Mouse (Mus musculus): Measurements from ENCODE around the gene Stum. TPM values are rescaled to one million over a fixed set of nuclear protein-coding genes. Genes with fewer than 3 reads are reported as not detected.

The Stum gene
- polyA plus RNA-seq, 1 experiment: not detected

DNA sequence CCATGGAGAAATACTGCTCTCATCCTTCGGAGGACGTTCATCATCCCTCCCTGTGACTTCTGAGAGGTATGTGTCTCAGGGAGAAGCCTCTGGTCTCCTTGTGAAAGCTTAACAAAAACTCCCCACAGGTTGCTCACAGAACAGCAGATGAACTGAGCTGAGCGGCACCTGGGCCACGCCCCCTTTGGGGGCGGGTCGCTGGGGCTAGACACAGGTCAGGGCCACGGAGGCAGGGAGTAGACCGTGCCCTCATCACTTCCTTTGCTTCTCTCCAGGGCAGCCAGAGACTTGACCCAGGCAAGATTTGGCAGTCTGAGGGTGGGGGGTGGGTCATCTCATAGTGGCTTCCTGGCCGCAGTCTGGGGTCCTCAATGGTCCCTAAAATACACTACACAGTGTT, 48.4 kb downstream of the Stum start:
- Histone ChIP-seq H3K4me1 (peaks cover 77% of the 10 kb centered on the region), H3K9me3 (no peaks in the 10 kb centered on the region), H3K36me3 (replicated peaks; ENCODE audit: low read length) (no peaks in the 10 kb centered on the region), H3K27me3 (replicated peaks) (peaks cover 28% of the 10 kb centered on the region), H3K4me3 (replicated peaks) (peak overlapping the region; percentile 47)
- TF ChIP-seq FLI1 (IDR thresholded peaks at IDR 0.05; ENCODE audit: low read length): no peak
- no peak for TF ChIP-seq GATA1 (IDR thresholded peaks at IDR 0.05; ENCODE audit: borderline replicate concordance, low read length)

DNA sequence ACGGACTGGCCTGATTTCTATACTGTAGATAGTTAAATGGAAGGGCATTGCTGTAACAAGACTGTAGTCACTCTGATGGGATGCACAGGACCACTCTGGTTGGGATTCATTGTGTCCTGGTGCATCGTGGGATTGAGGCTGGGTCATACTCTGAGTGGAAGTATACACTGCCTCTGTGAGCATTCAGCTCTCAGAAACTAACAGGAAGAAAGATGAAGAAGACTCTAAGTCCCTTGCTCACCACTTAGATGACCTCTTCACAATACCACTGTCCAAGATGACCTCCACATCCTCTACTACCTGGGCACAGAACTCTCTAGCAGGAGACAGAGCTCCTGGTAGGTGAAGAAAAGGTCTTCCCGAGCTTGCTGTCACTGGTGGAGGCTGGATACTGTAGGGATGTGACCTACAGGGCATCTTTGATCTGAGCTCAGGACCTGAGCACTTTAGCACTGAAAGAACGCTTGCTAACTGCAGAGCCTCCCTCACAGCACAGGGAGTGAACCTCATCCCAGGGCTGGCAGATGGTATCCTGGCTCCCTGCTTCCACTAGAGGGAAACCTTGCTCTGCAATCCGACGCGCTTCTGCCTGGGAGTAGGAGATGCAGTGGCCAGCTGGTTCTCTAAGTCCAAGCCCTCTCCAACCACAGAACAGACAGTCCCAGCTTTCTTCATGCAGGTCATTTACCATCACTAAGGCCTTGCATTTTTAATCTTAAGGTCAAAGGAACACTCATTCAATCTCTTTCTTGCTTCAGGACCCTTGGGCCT, 49.3 kb downstream of the Stum start:
- H3K9me3 ChIP-seq: no peaks in the 10 kb centered on the region
- no peaks in the 10 kb centered on the region for H3K36me3 ChIP-seq (replicated peaks; ENCODE audit: low read length)
- peak overlapping the region; percentile 91 for H3K4me3 ChIP-seq (replicated peaks)
- H3K27me3 ChIP-seq (replicated peaks): peaks cover 20% of the 10 kb centered on the region
- H3K4me1 ChIP-seq: peaks cover 81% of the 10 kb centered on the region
- TF ChIP-seq FLI1 (IDR thresholded peaks at IDR 0.05; ENCODE audit: low read length) (no peak), GATA1 (IDR thresholded peaks at IDR 0.05; ENCODE audit: borderline replicate concordance, low read length) (no peak)

DNA sequence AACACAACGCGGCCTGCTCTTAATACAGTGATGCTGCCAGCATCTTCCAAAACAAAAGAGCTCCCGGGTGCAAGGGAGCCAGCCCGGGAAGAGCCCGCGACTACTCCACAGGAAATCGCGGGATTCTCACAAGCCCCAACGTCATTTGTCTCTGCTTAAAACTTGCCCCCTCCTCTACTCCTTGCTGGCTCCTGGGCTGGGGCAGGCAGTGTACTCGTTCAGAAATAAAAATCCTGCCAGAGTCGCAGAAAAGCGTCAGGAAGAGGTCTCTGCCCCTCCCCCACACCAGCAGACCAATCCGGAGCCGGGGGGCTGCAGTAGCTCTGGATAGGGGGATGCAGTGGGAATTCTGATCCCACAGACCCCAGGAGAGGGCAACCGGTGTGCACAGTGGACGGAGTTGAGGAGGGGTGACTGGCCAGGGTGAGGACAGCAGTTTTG, 50.2 kb downstream of the Stum start:
- TF ChIP-seq FLI1 (IDR thresholded peaks at IDR 0.05; ENCODE audit: low read length): no peak
- no peak for TF ChIP-seq GATA1 (IDR thresholded peaks at IDR 0.05; ENCODE audit: borderline replicate concordance, low read length)
- Histone ChIP-seq H3K27me3 (replicated peaks) (peaks cover 12% of the 10 kb centered on the region), H3K36me3 (replicated peaks; ENCODE audit: low read length) (no peaks in the 10 kb centered on the region), H3K4me3 (replicated peaks) (peak overlapping the region; percentile 91), H3K9me3 (no peaks in the 10 kb centered on the region), H3K4me1 (peaks cover 88% of the 10 kb centered on the region)

DNA sequence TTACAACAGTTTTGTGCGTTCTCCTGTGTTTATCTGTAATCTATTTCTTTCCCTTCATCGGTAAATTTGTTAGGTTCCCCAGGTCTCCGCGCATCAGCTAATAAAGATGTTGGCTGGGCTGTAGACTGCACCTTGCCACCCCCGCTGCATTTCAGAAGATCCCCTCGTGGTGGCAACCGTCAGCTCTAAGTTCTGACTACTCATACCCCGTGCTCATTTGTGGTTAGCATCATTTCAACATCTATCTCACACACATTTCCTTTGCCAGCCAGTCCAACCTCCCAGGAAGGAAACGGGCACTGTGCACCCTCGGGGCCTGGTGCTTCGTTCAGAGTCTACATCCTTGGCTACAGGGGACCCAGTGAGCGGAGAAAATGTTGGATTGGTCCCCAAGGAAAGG, 51.5 kb downstream of the Stum start:
- TF ChIP-seq GATA1 (IDR thresholded peaks at IDR 0.05; ENCODE audit: borderline replicate concordance, low read length) (peak; percentile 74; the same call in 2 of the 3 replicates), FLI1 (IDR thresholded peaks at IDR 0.05; ENCODE audit: low read length) (peak; percentile 78)
- H3K27me3 ChIP-seq (replicated peaks): peaks cover 4% of the 10 kb centered on the region
- no peaks in the 10 kb centered on the region for H3K9me3 ChIP-seq
- peak overlapping the region; percentile 91 for H3K4me3 ChIP-seq (replicated peaks)
- H3K4me1 ChIP-seq: peaks cover 97% of the 10 kb centered on the region
- peaks cover 3% of the 10 kb centered on the region for H3K36me3 ChIP-seq (replicated peaks; ENCODE audit: low read length)

DNA sequence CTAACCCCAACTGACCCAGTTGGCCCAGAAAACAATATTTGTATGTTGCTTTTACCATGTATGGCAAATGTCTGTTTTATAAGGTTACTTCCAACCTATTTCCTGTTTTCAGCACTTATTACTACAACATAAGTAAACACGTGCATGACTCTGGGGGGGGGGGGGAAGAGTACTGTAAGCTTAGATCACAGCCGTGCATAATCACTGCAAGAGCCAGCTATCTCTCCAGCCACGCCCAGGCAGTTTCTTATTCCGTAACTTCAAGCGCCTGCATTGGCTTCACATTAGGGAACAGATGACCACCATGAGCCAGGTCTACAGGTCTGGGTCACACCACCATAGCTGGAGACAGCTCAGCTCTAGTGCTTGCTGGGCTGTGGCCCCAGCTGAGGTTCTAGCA, 53.5 kb downstream of the Stum start:
- H3K4me1 ChIP-seq: peaks cover 100% of the 10 kb centered on the region
- TF ChIP-seq FLI1 (IDR thresholded peaks at IDR 0.05; ENCODE audit: low read length) (no peak), GATA1 (IDR thresholded peaks at IDR 0.05; ENCODE audit: borderline replicate concordance, low read length) (no peak)
- H3K9me3 ChIP-seq: no peaks in the 10 kb centered on the region
- H3K4me3 ChIP-seq (replicated peaks): peak overlapping the region; percentile 59
- H3K27me3 ChIP-seq (replicated peaks): no peaks in the 10 kb centered on the region
- peaks cover 22% of the 10 kb centered on the region for H3K36me3 ChIP-seq (replicated peaks; ENCODE audit: low read length)

DNA sequence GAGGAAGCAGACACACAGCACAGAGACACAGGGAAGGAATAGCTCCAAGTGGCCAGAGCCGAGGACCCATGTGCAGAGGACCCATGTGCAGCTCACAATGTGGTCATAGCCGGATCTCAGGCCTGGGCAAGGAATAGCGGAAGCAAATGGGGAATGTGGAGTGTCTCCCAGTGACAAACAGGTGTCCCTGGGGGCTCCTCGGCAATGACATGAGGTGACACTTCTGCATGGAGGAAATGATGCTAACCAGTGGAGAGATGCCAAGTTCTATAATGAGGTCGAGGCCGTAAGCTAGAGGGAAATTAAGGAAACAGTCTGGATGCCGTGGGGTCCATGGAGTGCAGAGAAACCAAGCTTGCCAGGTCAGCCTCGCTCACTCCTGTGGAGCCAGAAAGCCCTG, 54.4 kb downstream of the Stum start:
- H3K9me3 ChIP-seq: no peaks in the 10 kb centered on the region
- no peak for TF ChIP-seq FLI1 (IDR thresholded peaks at IDR 0.05; ENCODE audit: low read length)
- H3K36me3 ChIP-seq (replicated peaks; ENCODE audit: low read length): peaks cover 31% of the 10 kb centered on the region
- H3K4me3 ChIP-seq (replicated peaks): peak overlapping the region; percentile 0
- no peaks in the 10 kb centered on the region for H3K27me3 ChIP-seq (replicated peaks)
- peaks cover 100% of the 10 kb centered on the region for H3K4me1 ChIP-seq

DNA sequence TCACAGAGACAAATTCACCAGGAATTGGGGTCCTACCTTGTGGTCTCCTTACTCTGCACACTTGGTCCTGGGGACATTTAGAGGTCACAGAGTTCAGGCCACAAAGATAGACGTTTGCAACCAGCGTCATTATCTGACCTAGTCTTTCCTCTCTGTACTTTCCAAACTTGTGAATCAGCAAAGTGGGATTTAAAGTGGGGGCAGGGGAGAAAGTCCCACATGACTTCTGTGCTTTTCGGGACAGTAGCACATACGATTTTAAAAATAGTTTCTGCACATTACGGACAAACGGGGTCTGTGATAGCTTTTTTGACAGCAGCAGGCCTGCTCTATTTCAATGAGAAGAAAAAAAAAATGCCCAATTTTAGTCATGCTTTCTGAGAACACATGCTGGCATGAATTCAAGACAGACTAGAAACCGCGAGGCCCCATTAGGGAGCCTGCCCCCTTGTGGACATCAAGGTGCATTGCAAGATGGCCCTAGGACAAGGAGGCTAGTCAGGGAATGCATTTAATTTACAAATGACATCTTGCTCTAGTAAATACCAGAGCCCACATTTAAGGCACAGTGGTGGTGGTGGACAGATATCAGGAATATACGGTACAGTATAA, 55.1 kb downstream of the Stum start:
- H3K36me3 ChIP-seq (replicated peaks; ENCODE audit: low read length): peaks cover 38% of the 10 kb centered on the region
- H3K4me1 ChIP-seq: peaks cover 100% of the 10 kb centered on the region
- TF ChIP-seq FLI1 (IDR thresholded peaks at IDR 0.05; ENCODE audit: low read length) (no peak), GATA1 (IDR thresholded peaks at IDR 0.05; ENCODE audit: borderline replicate concordance, low read length) (no peak)
- H3K4me3 ChIP-seq (replicated peaks): peak overlapping the region; percentile 89
- no peaks in the 10 kb centered on the region for H3K27me3 ChIP-seq (replicated peaks)
- H3K9me3 ChIP-seq: no peaks in the 10 kb centered on the region

DNA sequence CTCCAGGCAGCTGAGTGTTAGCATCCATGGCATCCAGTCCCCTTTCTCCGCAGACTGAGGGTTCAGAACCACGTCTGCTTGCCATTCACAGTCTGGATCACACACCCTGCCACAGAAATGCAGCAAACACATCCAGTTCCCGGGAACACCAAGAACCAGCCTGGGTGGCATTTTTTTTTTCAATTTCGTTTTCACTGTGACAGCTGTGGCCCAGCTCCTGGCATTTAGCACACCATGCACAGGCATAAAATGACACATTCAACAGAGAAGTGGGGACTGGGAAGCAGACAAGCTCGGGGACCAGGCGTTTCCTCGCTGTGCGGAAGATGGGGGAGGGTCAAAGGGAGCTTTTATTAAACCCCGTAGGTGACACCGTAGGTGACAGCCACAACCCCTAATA, 55.6 kb downstream of the Stum start:
- no peaks in the 10 kb centered on the region for H3K27me3 ChIP-seq (replicated peaks)
- peak overlapping the region; percentile 89 for H3K4me3 ChIP-seq (replicated peaks)
- H3K9me3 ChIP-seq: no peaks in the 10 kb centered on the region
- H3K36me3 ChIP-seq (replicated peaks; ENCODE audit: low read length): peaks cover 43% of the 10 kb centered on the region
- TF ChIP-seq GATA1 (IDR thresholded peaks at IDR 0.05; ENCODE audit: borderline replicate concordance, low read length) (no peak), FLI1 (IDR thresholded peaks at IDR 0.05; ENCODE audit: low read length) (no peak)
- peaks cover 100% of the 10 kb centered on the region for H3K4me1 ChIP-seq

DNA sequence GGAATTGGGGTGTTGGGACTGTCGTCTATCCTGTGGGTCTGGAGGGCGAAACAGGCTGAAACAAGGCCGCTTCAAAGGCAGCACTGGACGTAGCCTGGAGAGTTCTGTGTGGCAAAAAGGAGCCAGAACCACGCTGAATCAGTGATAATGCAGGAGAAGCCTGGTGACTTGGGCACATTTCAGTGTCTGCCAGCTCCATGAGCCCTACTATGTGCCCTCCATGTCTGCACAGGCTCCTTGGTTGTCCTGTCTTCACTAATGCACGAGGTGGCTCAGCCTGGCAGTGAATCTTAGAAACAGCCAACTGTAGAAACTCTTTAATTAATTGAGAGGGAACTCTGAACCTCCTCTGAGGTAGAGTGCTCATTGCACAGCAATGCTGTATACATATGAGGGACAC, 56.9 kb downstream of the Stum start:
- TF ChIP-seq FLI1 (IDR thresholded peaks at IDR 0.05; ENCODE audit: low read length): no peak
- no peak for TF ChIP-seq GATA1 (IDR thresholded peaks at IDR 0.05; ENCODE audit: borderline replicate concordance, low read length)
- Histone ChIP-seq H3K4me1 (peaks cover 100% of the 10 kb centered on the region), H3K4me3 (replicated peaks) (peak overlapping the region; percentile 62), H3K9me3 (no peaks in the 10 kb centered on the region), H3K27me3 (replicated peaks) (no peaks in the 10 kb centered on the region), H3K36me3 (replicated peaks; ENCODE audit: low read length) (peaks cover 56% of the 10 kb centered on the region)

DNA sequence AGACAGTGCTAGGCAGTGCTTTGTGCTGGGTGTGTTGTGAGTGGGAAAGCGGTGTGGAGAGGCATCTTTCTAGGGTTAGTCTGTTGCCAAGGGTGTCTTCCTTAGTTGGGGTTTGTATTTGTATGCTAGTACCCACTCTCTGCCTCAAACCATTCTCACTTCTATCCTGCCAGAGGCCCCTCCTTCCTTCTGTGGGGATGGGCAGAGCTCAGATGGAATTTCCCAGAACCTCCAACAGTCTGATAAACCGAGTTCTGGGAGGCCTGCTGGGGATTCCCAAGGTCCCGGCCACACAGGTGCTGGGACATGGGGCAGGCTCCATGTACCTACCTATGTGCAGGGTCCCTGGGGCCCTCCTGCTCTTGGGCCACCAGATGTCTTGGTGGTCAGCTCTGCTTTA, 59.4 kb downstream of the Stum start:
- Histone ChIP-seq H3K4me3 (replicated peaks) (no peak overlapping the region), H3K27me3 (replicated peaks) (no peaks in the 10 kb centered on the region), H3K4me1 (peaks cover 100% of the 10 kb centered on the region), H3K9me3 (no peaks in the 10 kb centered on the region), H3K36me3 (replicated peaks; ENCODE audit: low read length) (peaks cover 81% of the 10 kb centered on the region)
- TF ChIP-seq GATA1 (IDR thresholded peaks at IDR 0.05; ENCODE audit: borderline replicate concordance, low read length) (no peak), FLI1 (IDR thresholded peaks at IDR 0.05; ENCODE audit: low read length) (no peak)
